Comparison of ENCODE assay signal across 16 mouse cellular contexts in the genomic region with DNA sequence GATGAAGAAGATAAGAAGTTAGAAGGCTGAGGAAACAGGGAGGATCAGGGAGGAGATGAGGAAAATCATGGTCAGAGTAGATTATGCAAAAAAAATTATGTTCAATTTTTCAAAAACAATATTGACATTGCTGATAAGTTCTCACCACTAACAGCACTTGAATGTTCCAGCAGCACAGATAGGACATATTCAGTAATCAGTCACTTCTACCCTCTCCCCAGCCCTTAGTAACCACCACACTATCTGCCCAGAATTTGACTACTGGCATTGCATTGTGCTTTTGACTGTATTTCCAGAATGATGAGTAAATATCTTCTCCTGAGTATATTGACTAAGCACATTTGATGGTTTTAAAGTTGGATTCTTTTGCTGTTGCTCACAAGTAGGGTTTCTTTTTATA.
"Had no signal": no experiment of that assay in that cellular context is flagged by ENCODE, and none has a peak within 500 bp of the region (broad histone marks: within the 10 kb centered on the region; RNA-seq: fewer than 3 reads in every experiment).

No protein-coding gene starts in this region.

- H3K4me3 ChIP-seq: kidney, embryonic 15.5 days; midbrain, embryonic 13.5 days; myocyte; neural tube, embryonic 13.5 days had no signal

- H3K27ac ChIP-seq: kidney, embryonic 15.5 days; macrophage; midbrain, embryonic 13.5 days; neural tube, embryonic 13.5 days had no signal

- H3K4me2 ChIP-seq: kidney, embryonic 15.5 days; lung, embryonic 14.5 days; midbrain, embryonic 13.5 days; neural tube, embryonic 13.5 days had no signal

- H3K9ac ChIP-seq: kidney, embryonic 15.5 days; lung, embryonic 14.5 days; midbrain, embryonic 13.5 days; neural tube, embryonic 13.5 days had no signal

- H3K9me3 ChIP-seq: kidney, embryonic 15.5 days; midbrain, embryonic 13.5 days; neural tube, embryonic 13.5 days had no signal

- H3K36me3 ChIP-seq: kidney, embryonic 15.5 days; midbrain, embryonic 13.5 days; neural tube, embryonic 13.5 days had no signal

- H3K27me3 ChIP-seq: kidney, embryonic 15.5 days had no signal

- DNase-seq: kidney, adult 11 months; kidney, adult 8-10 months; kidney, postnatal 10 days; kidney, postnatal 36 days; lung, embryonic 14.5 days; retina, postnatal 1 day; right cerebral cortex, postnatal 25 days; thymus, adult 18-20 months; thymus, postnatal 36 days had no signal

- ATAC-seq: lung, postnatal 0 days; midbrain, embryonic 13.5 days; midbrain, embryonic 16.5 days had no signal
